ENCODE assay signal across 11 mouse cellular contexts in genomic region chr19:45208438-45209060, GRCm38 (mm10). TPM values are rescaled to one million over a fixed set of nuclear protein-coding genes. Genes with fewer than 3 reads are reported as not detected.
DNase-seq lines count a peak whose midpoint lies in the region; ATAC-seq and TF ChIP-seq lines count a peak whose summit lies in the region.
"Had no signal": no experiment of that assay in that cellular context is flagged by ENCODE, and none has a peak within 500 bp of the region (broad histone marks: within the 10 kb centered on the region; RNA-seq: fewer than 3 reads in every experiment).

No protein-coding gene starts in this region.

- H3K9ac ChIP-seq in forebrain, embryonic 12.5 days: no peak overlapping the region
- H3K9ac ChIP-seq in forebrain, postnatal 0 days: no peak overlapping the region
- H3K9ac ChIP-seq in liver, embryonic 12.5 days: no peak overlapping the region

- peak overlapping the region; percentile 29 for H3K4me2 ChIP-seq in forebrain, embryonic 12.5 days
- H3K4me2 ChIP-seq in forebrain, postnatal 0 days (ENCODE audit: low read depth): no peak overlapping the region
- H3K4me2 ChIP-seq in liver, embryonic 12.5 days: peak overlapping the region; percentile 46

- peaks cover 55% of the 10 kb centered on the region for H3K27me3 ChIP-seq in forebrain, embryonic 12.5 days
- H3K27me3 ChIP-seq in forebrain, postnatal 0 days (ENCODE audit: insufficient read depth, low read length): peaks cover 14% of the 10 kb centered on the region
- H3K27me3 ChIP-seq in liver, embryonic 12.5 days (replicated peaks): peaks cover 57% of the 10 kb centered on the region

- H3K4me1 ChIP-seq in forebrain, embryonic 12.5 days: 0 out of 2 replicates have a peak, but pooled peaks cover 3% of the 10 kb centered on the region
- no peaks in the 10 kb centered on the region for H3K4me1 ChIP-seq in forebrain, postnatal 0 days (ENCODE audit: insufficient read depth)
- no peaks in the 10 kb centered on the region for H3K4me1 ChIP-seq in liver, embryonic 12.5 days

- ATAC-seq in forebrain, embryonic 12.5 days (ENCODE audit: low FRiP score): no peak
- ATAC-seq in forebrain, postnatal 0 days: no peak
- ATAC-seq in liver, embryonic 12.5 days: no peak

- H3K4me3 ChIP-seq in forebrain, embryonic 12.5 days (replicated peaks): no peak overlapping the region
- H3K4me3 ChIP-seq in forebrain, postnatal 0 days (ENCODE audit: low read depth, low read length): no peak overlapping the region
- peak overlapping the region; percentile 14 for H3K4me3 ChIP-seq in liver, embryonic 12.5 days

- WGBS in forebrain, embryonic 12.5 days: 21% methylated on average over 22 of the region's 22 CpGs
- 21% methylated on average over 22 of the region's 22 CpGs for WGBS in forebrain, postnatal 0 days
- WGBS in liver, embryonic 12.5 days (ENCODE audit: insufficient replicate concordance): 14% methylated on average over 22 of the region's 22 CpGs

- H3K36me3 ChIP-seq in forebrain, embryonic 12.5 days (replicated peaks): no peaks in the 10 kb centered on the region
- no peaks in the 10 kb centered on the region for H3K36me3 ChIP-seq in forebrain, postnatal 0 days (ENCODE audit: insufficient read depth)
- H3K36me3 ChIP-seq in liver, embryonic 12.5 days: no peaks in the 10 kb centered on the region

- no peaks in the 10 kb centered on the region for H3K9me3 ChIP-seq in forebrain, embryonic 12.5 days
- H3K9me3 ChIP-seq in forebrain, postnatal 0 days (ENCODE audit: low read length): no peaks in the 10 kb centered on the region
- 0 out of 2 replicates have a peak, but pooled peaks cover 4% of the 10 kb centered on the region for H3K9me3 ChIP-seq in liver, embryonic 12.5 days (replicated peaks)

- no peak for DNase-seq in forebrain, postnatal 0 days
- peak; percentile 36 for DNase-seq in testis, postnatal 10 days (ENCODE audit: low spot score)
- DNase-seq in testis, postnatal 14 days (ENCODE audit: low spot score): no peak
- no peak for DNase-seq in right cerebral cortex, postnatal 36 days (ENCODE audit: low spot score in 2 of 2)
- no peak for DNase-seq in kidney, postnatal 10 days
- DNase-seq in kidney, adult 8-10 months: no peak
- DNase-seq: gastrocnemius, postnatal 36 days; lung, postnatal 36 days had no signal

- H3K27ac ChIP-seq in forebrain, embryonic 12.5 days: no peak overlapping the region
- no peak overlapping the region for H3K27ac ChIP-seq in forebrain, postnatal 0 days (ENCODE audit: low read depth, low read length)
- no peak overlapping the region for H3K27ac ChIP-seq in liver, embryonic 12.5 days

- no peak for TF ChIP-seq CTCF in forebrain, postnatal 0 days (IDR thresholded peaks at IDR 0.05; ENCODE audit: low read depth)

RNA-seq across cellular contexts. Expression of gene Lbx1, which starts 27.1 kb away (rescaled TPM):
- polyA plus RNA-seq in forebrain, embryonic 12.5 days (2016; fragmentation: Nextera tagmentation; extraction: Ambion mirVana): not detected in 2 replicates
- not detected in 2 replicates for total RNA-seq in forebrain, postnatal 0 days (2014; rRNA removed)
- polyA plus RNA-seq in forebrain, postnatal 0 days (2015; fragmentation: Nextera tagmentation; extraction: Ambion mirVana): not detected in 2 replicates
- 0.07 and 0.08 TPM in 2 replicates for polyA plus RNA-seq in liver, embryonic 12.5 days (2016; fragmentation: Nextera tagmentation; extraction: Ambion mirVana)
- polyA plus RNA-seq: spleen, adult 2 months had no signal

RNA-seq across cellular contexts. Expression of gene Tlx1, which starts 58.1 kb away (rescaled TPM):
- 0.11 TPM in 1 of 2 replicates, not detected in the other for polyA plus RNA-seq in forebrain, embryonic 12.5 days (2016; fragmentation: Nextera tagmentation; extraction: Ambion mirVana)
- total RNA-seq in forebrain, postnatal 0 days (2014; rRNA removed): not detected in 2 replicates
- not detected in 2 replicates for polyA plus RNA-seq in forebrain, postnatal 0 days (2015; fragmentation: Nextera tagmentation; extraction: Ambion mirVana)
- polyA plus RNA-seq in liver, embryonic 12.5 days (2016; fragmentation: Nextera tagmentation; extraction: Ambion mirVana): not detected in 2 replicates
- total RNA-seq: gastrocnemius, postnatal 36 days had no signal
